Mouse (Mus musculus) CH12.LX (cell line): ENCODE results near the gene Phf21a. TPM values are rescaled to one million over a fixed set of nuclear protein-coding genes. Genes with fewer than 3 reads are reported as not detected.

ENCODE experiments used
- DNase-seq: peaks from one replicate; pipeline ENCODE4 v3.0.0-alpha.2; 2013; ENCODE audit errors: extremely low read depth
- H3K27ac ChIP-seq: 2 replicates; pipeline ENCODE4 v1.5.1; 2012; ENCODE audit warnings: low read depth, mild to moderate bottlenecking, control low read depth, moderate library complexity; ENCODE audit not compliant: insufficient read depth
- H3K27me3 ChIP-seq: replicated peaks from 2 replicates; pipeline ENCODE3; 2012; ENCODE audit warnings: inconsistent platforms
- H3K36me3 ChIP-seq, 2 experiments: replicated peaks in 1 of 2; 2 replicates each; pipeline versions ENCODE3 to v1.6.1; 2012; ENCODE audit warnings: inconsistent platforms in 1 of 2, low read length in 1 of 2, mild to moderate bottlenecking in 1 of 2, mixed read lengths in 1 of 2, moderate library complexity in 1 of 2; ENCODE audit not compliant: control insufficient read depth in 1 of 2, insufficient read depth in 1 of 2
- H3K4me1 ChIP-seq, 2 experiments: 2 replicates each; pipeline ENCODE4 v1.6.1; 2012; ENCODE audit warnings: inconsistent platforms in 1 of 2, moderate library complexity in 1 of 2; ENCODE audit not compliant: insufficient read depth in 2 of 2, control insufficient read depth in 1 of 2
- H3K4me2 ChIP-seq: 2 replicates; pipeline ENCODE4 v1.6.1; 2012; ENCODE audit warnings: low read depth, mild to moderate bottlenecking, control low read depth; ENCODE audit not compliant: poor library complexity, insufficient read depth, severe bottlenecking
- H3K4me3 ChIP-seq, 3 experiments: fragments of 150-350 bp in 1 of 3; sonication (generic) in 1 of 3; replicated peaks in 1 of 3; 2 replicates each; pipeline versions ENCODE3 to v1.5.1; 2011 to 2012; ENCODE audit warnings: low read depth in 2 of 3, low read length in 2 of 3, mild to moderate bottlenecking in 2 of 3, moderate library complexity in 2 of 3, control low read depth in 1 of 3, improper control_type of control experiment in 1 of 3, inconsistent platforms in 1 of 3, mixed read lengths in 1 of 3; ENCODE audit not compliant: poor library complexity in 1 of 3
- H3K79me2 ChIP-seq: replicated peaks from 2 replicates; pipeline ENCODE4 v1.6.1; 2012; ENCODE audit warnings: mild to moderate bottlenecking, moderate library complexity; ENCODE audit not compliant: control insufficient read depth, poor library complexity, insufficient read depth, severe bottlenecking; ENCODE audit errors: extremely low read depth
- H3K9ac ChIP-seq: 2 replicates; pipeline ENCODE4 v1.6.1; 2012; ENCODE audit warnings: low read depth, mild to moderate bottlenecking, control low read depth, moderate library complexity; ENCODE audit not compliant: insufficient read depth
- H3K9me3 ChIP-seq: replicated peaks from 2 replicates; pipeline ENCODE3; 2012; ENCODE audit warnings: low read length, inconsistent platforms, mixed read lengths
- BHLHE40 ChIP-seq: IDR thresholded peaks from 2 replicates; pipeline ENCODE4 v1.6.1; 2011; ENCODE audit warnings: mild to moderate bottlenecking, low read depth, low read length, improper control_type of control experiment
- CHD2 ChIP-seq: IDR thresholded peaks from 2 replicates; pipeline ENCODE4 v1.6.1; 2011; ENCODE audit warnings: low read length, improper control_type of control experiment
- ELF1 ChIP-seq: IDR thresholded peaks from 2 replicates; pipeline ENCODE4 v1.6.1; 2014; ENCODE audit warnings: low read depth, mild to moderate bottlenecking, inconsistent platforms, low read length, improper control_type of control experiment
- GABPA ChIP-seq: IDR thresholded peaks from 2 replicates; pipeline ENCODE4 v1.6.1; 2012; ENCODE audit warnings: low read depth, low read length, improper control_type of control experiment, inconsistent platforms; ENCODE audit not compliant: insufficient replicate concordance
- MAZ ChIP-seq: IDR thresholded peaks from 2 replicates; pipeline ENCODE4 v1.6.1; 2012; ENCODE audit warnings: low read depth, mild to moderate bottlenecking, inconsistent platforms, low read length, improper control_type of control experiment, moderate library complexity
- MYC ChIP-seq: IDR thresholded peaks from 2 replicates; pipeline ENCODE4 v1.6.1; 2011; ENCODE audit warnings: low read depth, mild to moderate bottlenecking, improper control_type of control experiment, low read length
- NELFE ChIP-seq: IDR thresholded peaks from 2 replicates; pipeline ENCODE4 v1.6.1; 2011; ENCODE audit warnings: low read depth, low read length, improper control_type of control experiment
- RAD21 ChIP-seq: IDR thresholded peaks from 2 replicates; pipeline ENCODE4 v1.6.1; 2011; ENCODE audit warnings: low read depth, mild to moderate bottlenecking, low read length, improper control_type of control experiment, moderate library complexity
- SIN3A ChIP-seq: IDR thresholded peaks from 2 replicates; pipeline ENCODE4 v1.6.1; 2012; ENCODE audit warnings: low read length, improper control_type of control experiment, inconsistent platforms
- TCF12 ChIP-seq: IDR thresholded peaks from 2 replicates; pipeline ENCODE4 v1.6.1; 2014; ENCODE audit warnings: low read depth, mild to moderate bottlenecking, inconsistent platforms, low read length, improper control_type of control experiment
- UBTF ChIP-seq: IDR thresholded peaks from 2 replicates; pipeline ENCODE4 v1.6.1; 2012; ENCODE audit warnings: low read depth, mild to moderate bottlenecking, inconsistent platforms, low read length, improper control_type of control experiment, moderate library complexity
- ZKSCAN1 ChIP-seq: IDR thresholded peaks from 2 replicates; pipeline ENCODE4 v1.6.1; 2012; ENCODE audit warnings: low read depth, inconsistent platforms, low read length, improper control_type of control experiment, borderline replicate concordance
- ZMIZ1 ChIP-seq: IDR thresholded peaks from 2 replicates; pipeline ENCODE4 v1.6.1; 2012; ENCODE audit warnings: low read depth, mild to moderate bottlenecking, inconsistent platforms, low read length, improper control_type of control experiment
- ZNF384 ChIP-seq: IDR thresholded peaks from 2 replicates; pipeline ENCODE4 v1.6.1; 2012; ENCODE audit warnings: low read depth, low read length, improper control_type of control experiment, inconsistent platforms
- dilution Hi-C: fragments of 300-500 bp; cut with MboI; formaldehyde crosslinking; loops from 2 replicates; pipeline ENCODE4 v1.14.3; 2020; ENCODE audit warnings: low sequenced_read_pairs; ENCODE audit not compliant: extremely low pct_unique_long_range_greater_than_20kb, extremely low pct_ligation_motif_present
- in situ Hi-C: fragments of 300-500 bp; cut with MboI; formaldehyde crosslinking; loops from 3 replicates; pipeline ENCODE4 v1.14.3; 2019; ENCODE audit warnings: low sequenced_read_pairs, low pct_ligation_motif_present, low pct_unique_long_range_greater_than_20kb, mixed read lengths
- polyA plus RNA-seq: library from polyadenylated mRNA; unstranded; fragments of >175 nt; gene quantifications from 2 replicates; pipeline ENCODE4 v1.2.1, GENCODE M21; 2012; ENCODE audit warnings: low read depth; ENCODE audit not compliant: insufficient read length
- total RNA-seq, 2 experiments: library from RNA; depleted of rRNA; stranded (reverse); fragments of 300-350 nt in 1 of 2; fragments of >200 nt in 1 of 2; gene quantifications; 2 replicates each; pipeline ENCODE4 v1.2.3; 2012 to 2014

The Phf21a gene
- total and polyA plus RNA-seq, 3 experiments: 10.2 to 24.5 (median 12.0) TPM

GRCm38 (mm10) chr2:92365568-92365967 lies 272.7 kb downstream of the Phf21a start:
- Histone ChIP-seq H3K4me2 (no peak overlapping the region), H3K27me3 (no peaks in the 10 kb centered on the region), H3K9me3 (no peaks in the 10 kb centered on the region), H3K4me1 (peaks cover 1 to 6% of the 10 kb centered on the region in 2 experiments), H3K4me3 (no peak overlapping the region), H3K9ac (no peak overlapping the region), H3K27ac (no peak overlapping the region), H3K36me3 (peaks cover 19 to 42% of the 10 kb centered on the region in 2 experiments), H3K79me2 (no peaks in the 10 kb centered on the region)
- in situ Hi-C loops: no loop called here
- DNase-seq: no peak
- no peak for TF ChIP-seq GABPA
- no peak for TF ChIP-seq ZKSCAN1
- no peak for TF ChIP-seq SIN3A
- TF ChIP-seq CHD2: no peak
- TF ChIP-seq ZMIZ1: no peak
- no peak for TF ChIP-seq MAZ
- no peak for TF ChIP-seq MYC
- no peak for TF ChIP-seq BHLHE40
- TF ChIP-seq RAD21: no peak
- TF ChIP-seq ZNF384: no peak
- dilution Hi-C loops: no loop called here

DNA sequence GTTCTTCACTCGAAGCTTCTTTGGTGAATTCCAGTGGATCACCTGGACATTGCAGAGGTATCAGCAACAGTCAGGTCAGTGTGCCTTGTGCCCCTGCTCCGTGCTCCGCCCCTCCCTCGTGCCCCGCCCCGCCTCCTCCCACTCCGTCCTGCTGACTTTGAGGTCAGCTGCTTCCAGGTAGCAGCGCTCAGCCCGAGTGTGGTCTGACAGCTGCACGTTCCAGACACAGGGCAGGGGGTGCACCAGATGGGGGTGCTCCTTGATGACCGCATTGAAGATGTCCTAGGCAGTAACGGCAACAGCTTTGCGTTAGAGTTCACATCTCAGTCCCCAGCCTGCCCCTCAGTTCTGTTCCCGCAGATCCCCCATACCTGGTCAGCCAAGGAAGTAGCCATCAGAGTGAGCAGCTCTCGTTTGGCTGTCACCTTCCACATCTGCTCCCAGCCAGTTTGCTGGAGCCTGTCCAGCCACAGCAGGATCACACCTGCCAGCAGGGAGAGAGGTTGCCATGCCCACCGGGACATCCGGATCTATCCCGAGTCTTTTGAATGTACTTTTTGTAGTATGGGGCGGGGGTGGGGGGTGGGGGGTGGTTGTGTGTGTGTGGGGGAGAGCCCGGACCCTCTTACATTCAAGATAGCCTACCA lies 274.6 kb downstream of the Phf21a start:
- in situ Hi-C loops: no loop called here
- Histone ChIP-seq H3K36me3 (peaks cover 10 to 28% of the 10 kb centered on the region in 2 experiments), H3K27ac (no peak overlapping the region), H3K4me3 (no peak overlapping the region), H3K9me3 (no peaks in the 10 kb centered on the region), H3K79me2 (no peaks in the 10 kb centered on the region), H3K4me2 (no peak overlapping the region), H3K4me1 (peaks cover 12 to 13% of the 10 kb centered on the region in 2 experiments), H3K9ac (no peak overlapping the region), H3K27me3 (peaks cover 6% of the 10 kb centered on the region)
- no peak for TF ChIP-seq TCF12
- TF ChIP-seq ZKSCAN1: no peak
- no peak for TF ChIP-seq UBTF
- no peak for TF ChIP-seq ELF1
- no peak for TF ChIP-seq MYC
- no peak for TF ChIP-seq MAZ
- no peak for TF ChIP-seq NELFE
- DNase-seq: no peak
- dilution Hi-C loops: no loop called here
